Mouse (Mus musculus) hindbrain, embryonic 10.5 days (tissue): ENCODE measurements around the gene Parvb. TPM values are rescaled to one million over a fixed set of nuclear protein-coding genes. Genes with fewer than 3 reads are reported as not detected.

Source experiments
- DNase-seq: peaks from one replicate; pipeline ENCODE4 v3.0.0-alpha.2; 2017; ENCODE audit warnings: low spot score
- H3K27ac ChIP-seq: fragments of 300-500 bp; sonication (generic); 2 replicates; pipeline ENCODE4 v1.5.1; 2016; ENCODE audit warnings: mild to moderate bottlenecking, moderate library complexity
- H3K27me3 ChIP-seq: fragments of 300-500 bp; sonication (generic); 2 replicates; pipeline ENCODE4 v1.6.1; 2016; ENCODE audit warnings: mild to moderate bottlenecking; ENCODE audit not compliant: poor library complexity, insufficient read depth, severe bottlenecking
- H3K36me3 ChIP-seq: fragments of 300-500 bp; sonication (generic); 2 replicates; pipeline ENCODE4 v1.6.1; 2016; ENCODE audit warnings: mild to moderate bottlenecking, moderate library complexity
- H3K4me1 ChIP-seq: fragments of 300-500 bp; sonication (generic); replicated peaks from 2 replicates; pipeline ENCODE4 v1.6.1; 2016; ENCODE audit warnings: mild to moderate bottlenecking
- H3K4me3 ChIP-seq: fragments of 300-500 bp; sonication (generic); 2 replicates; pipeline ENCODE4 v1.5.1; 2016; ENCODE audit warnings: mild to moderate bottlenecking, moderate library complexity
- H3K9me3 ChIP-seq: fragments of 300-500 bp; sonication (generic); 2 replicates; pipeline ENCODE4 v1.6.1; 2016; ENCODE audit warnings: mild to moderate bottlenecking, moderate library complexity
- WGBS: fragments of 180-500 bp; shearing (Covaris S2); methylation state at CpG from one replicate; pipeline ENCODE4 v1.1.7; 2016; 5-methylcytosine and 5-hydroxymethylcytosine counted together
- polyA plus RNA-seq: library from polyadenylated mRNA; unstranded; fragments of >200 nt; fragmentation: Nextera tagmentation; extraction: Ambion mirVana; gene quantifications from 2 replicates; pipeline ENCODE4 v1.2.1, GENCODE M21; 2016

Gene Parvb
- polyA plus RNA-seq, 1 experiment from 2014 or later = 7.6 TPM

- Histone ChIP-seq H3K4me1 (peaks cover 52% of the 10 kb centered on the region), H3K36me3 (peaks cover 84% of the 10 kb centered on the region)
- 93% methylated on average over 13 of the region's 13 CpGs for WGBS
These were observed 20.9 kb upstream of the Parvb start for GRCm38 (mm10) chr15:84210941-84211340.

DNA sequence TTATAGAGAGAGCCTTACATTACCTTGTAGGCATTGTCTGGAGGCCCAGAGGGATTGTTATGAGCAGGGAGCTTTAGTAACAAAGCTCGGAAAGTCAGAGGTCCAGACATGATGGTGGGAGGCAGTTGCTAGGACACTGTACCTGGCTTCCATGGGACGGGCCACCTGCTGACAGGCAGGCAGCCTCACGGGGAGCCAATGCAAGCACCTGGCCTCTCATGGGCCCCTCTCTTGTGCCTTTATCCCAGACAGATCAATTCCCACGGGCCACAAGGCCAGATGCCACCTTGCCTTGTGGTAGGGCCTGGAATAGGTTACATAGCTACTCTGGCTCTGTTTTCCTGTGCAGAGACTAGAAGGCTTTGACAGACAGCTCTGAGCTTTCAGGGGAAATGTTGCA, 20.3 kb upstream of the Parvb start:
- Histone ChIP-seq H3K36me3 (peaks cover 78% of the 10 kb centered on the region), H3K9me3 (no peaks in the 10 kb centered on the region), H3K4me1 (peaks cover 58% of the 10 kb centered on the region), H3K4me3 (no peak overlapping the region), H3K27ac (no peak overlapping the region; the same call in 1 of the 2 replicates), H3K27me3 (no peaks in the 10 kb centered on the region)
- WGBS = 67% methylated on average over 4 of the region's 4 CpGs
- no peak for DNase-seq

More at GRCm38 (mm10) chr15:84210941-84211340, 20.9 kb upstream of the Parvb start:
- H3K27me3 ChIP-seq = no peaks in the 10 kb centered on the region
- no peaks in the 10 kb centered on the region for H3K9me3 ChIP-seq
- no peak overlapping the region for H3K27ac ChIP-seq
- no peak overlapping the region for H3K4me3 ChIP-seq
- no peak for DNase-seq

- Histone ChIP-seq H3K9me3 (no peaks in the 10 kb centered on the region), H3K4me3 (no peak overlapping the region), H3K27me3 (no peaks in the 10 kb centered on the region), H3K4me1 (peaks cover 65% of the 10 kb centered on the region), H3K36me3 (peaks cover 71% of the 10 kb centered on the region), H3K27ac (no peak overlapping the region; the same call in 1 of the 2 replicates)
- WGBS = 45% methylated on average over 6 of the region's 6 CpGs
- peak; percentile 88 for DNase-seq
These were observed 19.6 kb upstream of the Parvb start for GRCm38 (mm10) chr15:84212031-84212755.

GRCm38 (mm10) chr15:84212756-84213105, 19.1 kb upstream of the Parvb start:
- DNase-seq = no peak
- H3K27me3 ChIP-seq = no peaks in the 10 kb centered on the region
- no peak overlapping the region for H3K4me3 ChIP-seq
- H3K36me3 ChIP-seq = peaks cover 66% of the 10 kb centered on the region
- H3K9me3 ChIP-seq = no peaks in the 10 kb centered on the region
- peak overlapping the region; percentile 62; the same call in 1 of the 2 replicates for H3K27ac ChIP-seq
- WGBS = 86% methylated on average over 2 of the region's 2 CpGs
- peaks cover 70% of the 10 kb centered on the region for H3K4me1 ChIP-seq

GRCm38 (mm10) chr15:84213162-84213739, 18.6 kb upstream of the Parvb start:
- Histone ChIP-seq H3K36me3 (peaks cover 62% of the 10 kb centered on the region), H3K4me3 (no peak overlapping the region), H3K4me1 (peaks cover 75% of the 10 kb centered on the region), H3K27me3 (no peaks in the 10 kb centered on the region), H3K9me3 (no peaks in the 10 kb centered on the region), H3K27ac (peak overlapping the region; percentile 62)
- WGBS = 92% methylated on average over 6 of the region's 6 CpGs
- no peak for DNase-seq

DNA sequence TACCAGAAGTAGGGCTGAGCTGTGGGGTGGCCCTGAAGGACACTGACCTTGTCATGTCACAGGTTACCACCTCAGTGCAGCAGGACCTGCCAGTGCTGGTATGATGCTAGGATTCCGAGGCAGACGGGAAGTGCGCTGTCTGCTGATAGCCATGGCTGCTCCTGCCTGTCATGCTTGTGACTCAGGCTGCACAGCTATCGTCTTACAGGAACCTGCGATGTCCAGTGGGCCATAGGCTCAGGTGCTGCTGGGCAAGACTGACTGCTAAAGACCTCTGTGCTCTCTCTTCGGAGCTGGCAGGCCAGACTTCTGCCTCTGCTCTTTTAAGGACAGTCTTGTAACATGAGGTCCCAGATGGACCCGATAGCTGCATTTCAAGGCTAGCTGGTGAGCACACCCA, 17.4 kb upstream of the Parvb start:
- Histone ChIP-seq H3K36me3 (peaks cover 51% of the 10 kb centered on the region), H3K9me3 (no peaks in the 10 kb centered on the region), H3K27ac (peak overlapping the region; percentile 56; the same call in 1 of the 2 replicates), H3K4me3 (no peak overlapping the region), H3K4me1 (peaks cover 87% of the 10 kb centered on the region), H3K27me3 (no peaks in the 10 kb centered on the region)
- WGBS = 79% methylated on average over 7 of the region's 7 CpGs
- DNase-seq = no peak

DNA sequence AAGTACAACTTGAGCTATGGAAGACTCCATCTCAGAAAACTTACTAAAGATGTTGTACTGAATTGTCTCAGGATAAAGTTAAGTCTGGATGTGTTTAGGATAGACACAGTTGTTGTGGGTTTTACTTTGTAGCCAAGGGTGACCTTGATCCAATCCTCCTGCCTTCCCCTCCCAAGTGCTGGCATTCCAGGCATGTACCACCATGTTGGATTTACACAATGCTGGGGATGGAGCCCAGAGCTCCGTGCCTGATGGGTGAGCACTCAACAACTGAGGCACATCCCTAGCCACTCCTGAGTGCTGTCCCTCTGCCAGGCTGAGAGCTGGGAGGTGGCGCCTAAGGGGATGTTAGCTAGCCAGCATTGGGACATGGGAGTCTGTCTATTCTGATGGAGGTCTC, 16.6 kb upstream of the Parvb start:
- no peaks in the 10 kb centered on the region for H3K9me3 ChIP-seq
- peaks cover 43% of the 10 kb centered on the region for H3K36me3 ChIP-seq
- H3K4me3 ChIP-seq = no peak overlapping the region
- 92% methylated on average over 2 of the region's 2 CpGs for WGBS
- H3K27me3 ChIP-seq = no peaks in the 10 kb centered on the region
- 0 out of 2 replicates have a peak overlapping the region, but pooled peaks have one; percentile 56 for H3K27ac ChIP-seq
- peaks cover 95% of the 10 kb centered on the region for H3K4me1 ChIP-seq
- DNase-seq = no peak

- H3K4me1 ChIP-seq = peaks cover 94% of the 10 kb centered on the region
- no peak overlapping the region for H3K4me3 ChIP-seq
- peak overlapping the region; percentile 79 for H3K27ac ChIP-seq
These were observed 15.8 kb upstream of the Parvb start for GRCm38 (mm10) chr15:84216026-84216425.

DNA sequence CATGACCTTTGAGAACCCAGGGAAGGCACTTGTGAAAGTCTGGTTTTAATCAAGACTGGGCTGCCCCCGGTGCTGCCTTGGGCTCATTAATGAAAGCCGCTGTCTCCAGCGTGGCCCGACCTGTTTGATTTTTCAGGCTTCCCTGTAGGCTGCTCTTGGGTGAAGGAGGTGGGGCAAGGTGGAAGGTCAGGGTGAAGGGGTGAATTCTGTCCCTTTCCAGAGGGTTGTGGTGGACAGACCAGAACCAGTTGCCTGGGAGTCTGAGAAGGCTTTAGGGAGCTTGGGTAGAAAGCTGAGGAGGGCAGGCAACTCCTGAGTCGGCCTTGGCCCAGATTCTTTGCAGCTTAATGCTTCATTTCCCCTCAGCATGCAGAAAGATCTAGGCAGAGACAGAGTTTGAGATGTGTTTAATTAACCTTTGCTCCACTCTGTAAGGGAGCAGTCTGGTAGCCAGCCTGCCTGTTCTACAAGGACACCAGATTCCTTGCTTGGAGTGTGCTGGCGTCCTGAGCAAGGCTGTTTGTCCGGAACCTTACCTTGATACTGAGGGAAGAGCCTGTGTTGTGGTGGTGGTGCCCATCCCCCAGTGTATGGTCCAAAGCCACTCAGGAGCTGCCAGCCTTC, 15.3 kb upstream of the Parvb start:
- no peaks in the 10 kb centered on the region for H3K9me3 ChIP-seq
- DNase-seq = peak; percentile 69
- H3K4me3 ChIP-seq = no peak overlapping the region
- WGBS = 26% methylated on average over 7 of the region's 7 CpGs
- peaks cover 30% of the 10 kb centered on the region for H3K36me3 ChIP-seq
- H3K27me3 ChIP-seq = no peaks in the 10 kb centered on the region
- H3K4me1 ChIP-seq = peaks cover 90% of the 10 kb centered on the region
- H3K27ac ChIP-seq = peak overlapping the region; percentile 79

More at GRCm38 (mm10) chr15:84216026-84216425, 15.8 kb upstream of the Parvb start:
- H3K9me3 ChIP-seq = no peaks in the 10 kb centered on the region
- H3K36me3 ChIP-seq = peaks cover 36% of the 10 kb centered on the region
- no peaks in the 10 kb centered on the region for H3K27me3 ChIP-seq
- no peak for DNase-seq

DNA sequence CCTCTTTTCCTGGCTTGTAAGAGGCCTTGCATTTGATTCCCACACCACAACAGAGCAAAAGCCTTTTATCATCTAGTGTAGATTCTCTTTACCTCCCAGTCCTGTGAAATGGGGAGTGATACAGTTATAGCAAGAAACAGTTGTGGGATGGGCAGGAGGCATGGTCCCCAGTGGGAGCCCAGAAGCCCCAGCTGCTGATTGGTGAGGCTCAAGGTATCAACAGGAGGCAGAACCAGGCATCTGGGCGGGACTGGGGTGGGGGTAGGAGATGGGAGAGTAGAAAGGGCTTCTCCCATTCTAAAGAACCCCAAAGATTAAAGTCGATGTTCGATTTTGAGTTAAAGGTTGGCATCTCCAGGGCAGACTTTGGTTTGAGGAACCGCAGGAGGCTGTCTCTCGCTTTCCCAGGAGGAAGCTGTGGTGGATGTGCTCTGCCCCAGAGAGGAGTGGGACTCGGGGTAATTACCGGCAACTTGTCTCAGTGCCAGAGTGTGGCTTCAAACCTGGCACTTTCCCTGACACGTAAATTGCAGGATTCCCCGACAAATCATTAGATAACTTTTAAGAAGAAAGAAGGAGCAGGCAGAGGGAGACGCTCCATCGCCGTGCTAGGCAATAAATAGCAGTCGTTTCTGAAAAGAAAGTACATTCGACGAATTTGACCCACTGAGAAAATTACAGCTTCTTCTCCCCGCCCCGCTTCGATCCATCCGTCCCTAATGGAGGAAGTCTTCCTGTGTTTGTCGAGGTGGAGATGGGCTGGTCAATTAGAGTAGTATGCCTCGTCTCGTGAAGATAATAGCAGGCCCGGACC, 13.7 kb upstream of the Parvb start:
- Histone ChIP-seq H3K36me3 (peaks cover 18% of the 10 kb centered on the region), H3K4me3 (no peak overlapping the region), H3K27me3 (no peaks in the 10 kb centered on the region), H3K4me1 (peaks cover 79% of the 10 kb centered on the region), H3K27ac (peak overlapping the region; percentile 84), H3K9me3 (no peaks in the 10 kb centered on the region)
- 37% methylated on average over 23 of the region's 23 CpGs for WGBS
- DNase-seq = no peak

DNA sequence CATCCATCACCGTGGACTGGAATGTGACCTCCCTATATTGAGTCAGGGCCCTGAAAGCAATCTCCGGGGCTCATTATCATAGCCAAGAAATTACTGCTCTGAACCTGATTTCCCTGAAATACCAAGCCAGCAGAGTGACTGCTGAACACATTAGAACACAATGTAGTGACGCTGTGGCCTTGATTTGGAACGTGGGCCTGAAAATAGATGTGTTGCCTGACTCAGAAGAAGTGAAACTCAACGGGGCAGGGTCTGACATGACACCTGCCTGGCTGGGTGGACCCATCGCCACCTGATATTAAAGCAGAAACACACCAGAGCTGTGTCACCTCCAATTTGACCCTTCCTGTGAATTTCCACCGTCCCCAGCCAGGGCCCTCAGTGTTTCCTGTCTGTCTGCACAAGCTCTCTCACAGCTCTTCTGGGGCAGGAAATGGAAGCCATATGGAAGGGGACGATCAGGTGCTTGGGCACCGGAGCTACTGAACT, 13.0 kb upstream of the Parvb start:
- H3K9me3 ChIP-seq = no peaks in the 10 kb centered on the region
- peak; percentile 58 for DNase-seq
- peak overlapping the region; percentile 84 for H3K27ac ChIP-seq
- H3K4me3 ChIP-seq = no peak overlapping the region
- peaks cover 79% of the 10 kb centered on the region for H3K4me1 ChIP-seq
- H3K36me3 ChIP-seq = peaks cover 12% of the 10 kb centered on the region
- 35% methylated on average over 9 of the region's 9 CpGs for WGBS
- peaks cover under 1% of the 10 kb centered on the region; the same call in 1 of the 2 replicates for H3K27me3 ChIP-seq

GRCm38 (mm10) chr15:84221539-84221938, 10.3 kb upstream of the Parvb start:
- DNase-seq = no peak
- Histone ChIP-seq H3K4me1 (peaks cover 70% of the 10 kb centered on the region), H3K36me3 (no peaks in the 10 kb centered on the region), H3K9me3 (no peaks in the 10 kb centered on the region), H3K27me3 (peaks cover 9% of the 10 kb centered on the region; the same call in 1 of the 2 replicates), H3K4me3 (no peak overlapping the region), H3K27ac (no peak overlapping the region)
- WGBS = 87% methylated on average over 5 of the region's 5 CpGs
